Mouse (Mus musculus) forebrain, embryonic 12.5 days (tissue): Measurements from ENCODE around the gene Nif3l1. TPM values are rescaled to one million over a fixed set of nuclear protein-coding genes. Genes with fewer than 3 reads are reported as not detected.

Experiments
- polyA plus RNA-seq: library from polyadenylated mRNA; unstranded; fragments of >200 nt; fragmentation: Nextera tagmentation; extraction: Ambion mirVana; gene quantifications from 2 replicates; pipeline ENCODE4 v1.2.1, GENCODE M21; 2016

Gene Nif3l1
- polyA plus RNA-seq, 1 experiment from 2014 or later: 65.0 TPM

Other genes starting within 250 kb of the Nif3l1 start
- gene Aox4, start 234.8 kb upstream of the Nif3l1 start, polyA plus RNA-seq: not detected in 2 replicates
- 0.09 and 0.15 TPM in 2 replicates for gene Aox2, start 166.8 kb upstream of the Nif3l1 start, polyA plus RNA-seq
- gene Bzw1, start 52.3 kb upstream of the Nif3l1 start, polyA plus RNA-seq: 509 and 526 TPM in 2 replicates
- 149 and 159 TPM in 2 replicates for gene Clk1, start 21.1 kb upstream of the Nif3l1 start, polyA plus RNA-seq
- 47.5 and 49.4 TPM in 2 replicates for gene Ppil3, start 335 bp downstream of the Nif3l1 start, polyA plus RNA-seq
- 39.7 and 43.7 TPM in 2 replicates for gene Orc2, start 60.0 kb downstream of the Nif3l1 start, polyA plus RNA-seq
- 10.2 and 11.2 TPM in 2 replicates for gene Fam126b, start 141.2 kb downstream of the Nif3l1 start, polyA plus RNA-seq
- 168 and 170 TPM in 2 replicates for gene Ndufb3, start 141.2 kb downstream of the Nif3l1 start, polyA plus RNA-seq